Mouse (Mus musculus): ENCODE measurements at regions not wholly inside any gene's neighbourhood (a gene's known extent, or its start where the extent isn't known, plus 50 kb on each side); places are given as distances from the start of the nearest gene placed in this dataset.

GRCm38 (mm10) chr4:99445755-99446128, 150.0 kb downstream of the Gm12689 start:
- Histone ChIP-seq H3K4me1 (ENCODE audit: control insufficient read depth in 2 of 2, insufficient read depth in 2 of 2, low read length in 2 of 2) (no peaks in the 10 kb centered on the region), H3K4me3 (ENCODE audit: control insufficient read depth in 1 of 2, insufficient read depth in 1 of 2, low read depth in 1 of 2, low read length in 2 of 2) (peak overlapping the region; percentile 22 to 23; a peak in 2 of 4 replicates), H3K4me2 (ENCODE audit: low read length) (peak overlapping the region; percentile 61), H3K27ac (replicated peaks in 1 of 2; ENCODE audit: control insufficient read depth in 1 of 2, insufficient read depth in 1 of 2, low read depth in 2 of 2, low read length in 2 of 2) (no peak overlapping the region), H3K9me3 (ENCODE audit: control insufficient read depth, low read length) (no peaks in the 10 kb centered on the region), H3K9ac (ENCODE audit: low read length) (no peak overlapping the region), H3K36me3 (ENCODE audit: control insufficient read depth, insufficient read depth, low read length) (no peaks in the 10 kb centered on the region), H3K27me3 (ENCODE audit: control insufficient read depth, insufficient read depth, low read length) (no peaks in the 10 kb centered on the region)
- 57% methylated on average over 9 of the region's 9 CpGs for WGBS
- ATAC-seq (ENCODE audit: insufficient number of reproducible peaks, insufficient read depth, low FRiP score, low read depth) = no peak

GRCm38 (mm10) chr4:99458984-99459383, 163.3 kb downstream of the Gm12689 start:
- Histone ChIP-seq H3K9ac (ENCODE audit: low read length) (no peak overlapping the region), H3K4me3 (ENCODE audit: control insufficient read depth in 1 of 2, insufficient read depth in 1 of 2, low read depth in 1 of 2, low read length in 2 of 2) (no peak overlapping the region), H3K4me2 (ENCODE audit: low read length) (peak overlapping the region; percentile 20), H3K27me3 (ENCODE audit: control insufficient read depth, insufficient read depth, low read length) (no peaks in the 10 kb centered on the region), H3K4me1 (ENCODE audit: control insufficient read depth in 2 of 2, insufficient read depth in 2 of 2, low read length in 2 of 2) (0 out of 4 replicates have a peak, but pooled peaks cover 0 to 3% of the 10 kb centered on the region in 2 experiments), H3K9me3 (ENCODE audit: control insufficient read depth, low read length) (no peaks in the 10 kb centered on the region), H3K27ac (replicated peaks in 1 of 2; ENCODE audit: control insufficient read depth in 1 of 2, insufficient read depth in 1 of 2, low read depth in 2 of 2, low read length in 2 of 2) (no peak overlapping the region), H3K36me3 (ENCODE audit: control insufficient read depth, insufficient read depth, low read length) (no peaks in the 10 kb centered on the region)
- no peak for ATAC-seq (ENCODE audit: insufficient number of reproducible peaks, insufficient read depth, low FRiP score, low read depth)
- 66% methylated on average over 4 of the region's 4 CpGs for WGBS

- Histone ChIP-seq H3K4me2 (ENCODE audit: low read length) (peak overlapping the region; percentile 20), H3K36me3 (ENCODE audit: control insufficient read depth, insufficient read depth, low read length) (no peaks in the 10 kb centered on the region), H3K9me3 (ENCODE audit: control insufficient read depth, low read length) (no peaks in the 10 kb centered on the region), H3K27me3 (ENCODE audit: control insufficient read depth, insufficient read depth, low read length) (no peaks in the 10 kb centered on the region), H3K4me1 (ENCODE audit: control insufficient read depth in 2 of 2, insufficient read depth in 2 of 2, low read length in 2 of 2) (0 out of 4 replicates have a peak, but pooled peaks cover 0 to 3% of the 10 kb centered on the region in 2 experiments), H3K4me3 (ENCODE audit: control insufficient read depth in 1 of 2, insufficient read depth in 1 of 2, low read depth in 1 of 2, low read length in 2 of 2) (no peak overlapping the region), H3K9ac (ENCODE audit: low read length) (no peak overlapping the region; the same call in 1 of the 2 replicates), H3K27ac (replicated peaks in 1 of 2; ENCODE audit: control insufficient read depth in 1 of 2, insufficient read depth in 1 of 2, low read depth in 2 of 2, low read length in 2 of 2) (no peak overlapping the region)
- ATAC-seq (ENCODE audit: insufficient number of reproducible peaks, insufficient read depth, low FRiP score, low read depth) = no peak
- 16% methylated on average over 14 of the region's 14 CpGs for WGBS
Observed at GRCm38 (mm10) chr4:99459436-99459835, 163.7 kb downstream of the Gm12689 start.

- no peak overlapping the region for H3K9ac ChIP-seq (ENCODE audit: low read length)
- no peaks in the 10 kb centered on the region for H3K9me3 ChIP-seq (ENCODE audit: control insufficient read depth, low read length)
- no peak overlapping the region for H3K4me3 ChIP-seq (ENCODE audit: control insufficient read depth in 1 of 2, insufficient read depth in 1 of 2, low read depth in 1 of 2, low read length in 2 of 2)
- no peak for ATAC-seq (ENCODE audit: insufficient number of reproducible peaks, insufficient read depth, low FRiP score, low read depth)
- H3K27ac ChIP-seq (replicated peaks in 1 of 2; ENCODE audit: control insufficient read depth in 1 of 2, insufficient read depth in 1 of 2, low read depth in 2 of 2, low read length in 2 of 2) = no peak overlapping the region
- no peaks in the 10 kb centered on the region for H3K4me1 ChIP-seq (ENCODE audit: control insufficient read depth in 2 of 2, insufficient read depth in 2 of 2, low read length in 2 of 2)
- no peaks in the 10 kb centered on the region for H3K27me3 ChIP-seq (ENCODE audit: control insufficient read depth, insufficient read depth, low read length)
- no peak overlapping the region for H3K4me2 ChIP-seq (ENCODE audit: low read length)
- WGBS = 74% methylated on average over 9 of the region's 9 CpGs
- no peaks in the 10 kb centered on the region for H3K36me3 ChIP-seq (ENCODE audit: control insufficient read depth, insufficient read depth, low read length)
Observed at GRCm38 (mm10) chr4:99465493-99465892, 169.8 kb downstream of the Gm12689 start.

GRCm38 (mm10) chr4:99475701-99476218, 180.1 kb downstream of the Gm12689 start:
- Histone ChIP-seq H3K27ac (replicated peaks in 1 of 2; ENCODE audit: control insufficient read depth in 1 of 2, insufficient read depth in 1 of 2, low read depth in 2 of 2, low read length in 2 of 2) (no peak overlapping the region), H3K4me2 (ENCODE audit: low read length) (no peak overlapping the region), H3K9me3 (ENCODE audit: control insufficient read depth, low read length) (no peaks in the 10 kb centered on the region), H3K9ac (ENCODE audit: low read length) (no peak overlapping the region), H3K4me3 (ENCODE audit: control insufficient read depth in 1 of 2, insufficient read depth in 1 of 2, low read depth in 1 of 2, low read length in 2 of 2) (no peak overlapping the region), H3K27me3 (ENCODE audit: control insufficient read depth, insufficient read depth, low read length) (no peaks in the 10 kb centered on the region), H3K36me3 (ENCODE audit: control insufficient read depth, insufficient read depth, low read length) (no peaks in the 10 kb centered on the region), H3K4me1 (ENCODE audit: control insufficient read depth in 2 of 2, insufficient read depth in 2 of 2, low read length in 2 of 2) (no peaks in the 10 kb centered on the region)
- 47% methylated on average over 11 of the region's 11 CpGs for WGBS
- ATAC-seq (ENCODE audit: insufficient number of reproducible peaks, insufficient read depth, low FRiP score, low read depth) = no peak

- ATAC-seq (ENCODE audit: insufficient number of reproducible peaks, insufficient read depth, low FRiP score, low read depth) = no peak
- no peak overlapping the region for H3K4me2 ChIP-seq (ENCODE audit: low read length)
- H3K4me1 ChIP-seq (ENCODE audit: control insufficient read depth in 2 of 2, insufficient read depth in 2 of 2, low read length in 2 of 2) = no peaks in the 10 kb centered on the region
- WGBS = 46% methylated on average over 4 of the region's 4 CpGs
- H3K9ac ChIP-seq (ENCODE audit: low read length) = no peak overlapping the region
- no peaks in the 10 kb centered on the region for H3K9me3 ChIP-seq (ENCODE audit: control insufficient read depth, low read length)
- H3K36me3 ChIP-seq (ENCODE audit: control insufficient read depth, insufficient read depth, low read length) = no peaks in the 10 kb centered on the region
- no peaks in the 10 kb centered on the region for H3K27me3 ChIP-seq (ENCODE audit: control insufficient read depth, insufficient read depth, low read length)
- no peak overlapping the region for H3K4me3 ChIP-seq (ENCODE audit: control insufficient read depth in 1 of 2, insufficient read depth in 1 of 2, low read depth in 1 of 2, low read length in 2 of 2)
- H3K27ac ChIP-seq (replicated peaks in 1 of 2; ENCODE audit: control insufficient read depth in 1 of 2, insufficient read depth in 1 of 2, low read depth in 2 of 2, low read length in 2 of 2) = no peak overlapping the region
Observed at GRCm38 (mm10) chr4:99484271-99484670, 171.8 kb upstream of the Foxd3 start.

GRCm38 (mm10) chr4:99491536-99492514, 164.3 kb upstream of the Foxd3 start:
- Histone ChIP-seq H3K9ac (ENCODE audit: low read length) (no peak overlapping the region), H3K27me3 (ENCODE audit: control insufficient read depth, insufficient read depth, low read length) (no peaks in the 10 kb centered on the region), H3K4me2 (ENCODE audit: low read length) (no peak overlapping the region), H3K4me1 (ENCODE audit: control insufficient read depth in 2 of 2, insufficient read depth in 2 of 2, low read length in 2 of 2) (no peaks in the 10 kb centered on the region), H3K36me3 (ENCODE audit: control insufficient read depth, insufficient read depth, low read length) (no peaks in the 10 kb centered on the region), H3K4me3 (ENCODE audit: control insufficient read depth in 1 of 2, insufficient read depth in 1 of 2, low read depth in 1 of 2, low read length in 2 of 2) (no peak overlapping the region), H3K27ac (replicated peaks in 1 of 2; ENCODE audit: control insufficient read depth in 1 of 2, insufficient read depth in 1 of 2, low read depth in 2 of 2, low read length in 2 of 2) (no peak overlapping the region), H3K9me3 (ENCODE audit: control insufficient read depth, low read length) (no peaks in the 10 kb centered on the region)
- no peak for ATAC-seq (ENCODE audit: insufficient number of reproducible peaks, insufficient read depth, low FRiP score, low read depth)
- WGBS = 59% methylated on average over 12 of the region's 12 CpGs

All from heart, embryonic 14.5 days (tissue).